Mouse (Mus musculus) ovary, adult 18-20 months (tissue): ENCODE measurements around the gene Lasp1.
A peak's percentile ranks its signal among the peaks of the same experiment; 100 is the strongest.
"Not testable (repeated sequence)": the region's sequence is repeated elsewhere in the genome, so short reads cannot be mapped to it uniquely, and the experiment has no call there.

Experiments used
- DNase-seq: peaks from one replicate; pipeline ENCODE4 v3.0.0; 2022; ENCODE audit warnings: low spot score, mixed read lengths

Gene Lasp1

GRCm38 (mm10) chr11:97829365-97829764 is 30.6 kb downstream of the Lasp1 start:
- DNase-seq, result no peak

DNA sequence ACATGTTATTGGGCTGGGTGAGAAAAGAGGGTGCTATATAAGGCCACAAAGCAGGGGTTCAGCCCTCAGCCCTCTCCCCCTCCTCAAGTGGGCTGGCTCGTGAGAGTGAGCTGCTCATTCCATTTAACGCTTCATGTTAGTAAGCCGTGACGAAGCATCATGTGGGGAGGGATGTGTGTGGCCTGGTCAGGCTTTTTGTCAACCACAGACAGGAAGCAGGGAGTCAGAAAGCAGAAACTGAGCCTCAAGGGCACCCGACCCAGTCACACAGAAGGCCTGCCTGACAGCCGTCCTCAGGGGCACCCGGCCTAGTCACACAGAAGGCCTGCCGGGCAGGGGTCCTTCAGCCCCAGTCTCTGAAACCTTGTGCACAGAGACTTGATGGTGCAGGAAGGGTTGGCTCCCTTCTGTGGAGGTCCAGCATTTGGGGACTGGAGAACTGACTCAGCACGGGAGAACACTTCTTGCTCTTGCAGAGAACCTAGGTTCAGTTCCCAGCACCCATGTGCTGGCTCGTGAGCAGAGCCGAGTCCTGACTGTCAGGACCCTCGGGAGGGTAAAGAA is 31.2 kb downstream of the Lasp1 start:
- no peak for DNase-seq

GRCm38 (mm10) chr11:97830501-97830900 is 31.7 kb downstream of the Lasp1 start:
- no peak for DNase-seq

DNA sequence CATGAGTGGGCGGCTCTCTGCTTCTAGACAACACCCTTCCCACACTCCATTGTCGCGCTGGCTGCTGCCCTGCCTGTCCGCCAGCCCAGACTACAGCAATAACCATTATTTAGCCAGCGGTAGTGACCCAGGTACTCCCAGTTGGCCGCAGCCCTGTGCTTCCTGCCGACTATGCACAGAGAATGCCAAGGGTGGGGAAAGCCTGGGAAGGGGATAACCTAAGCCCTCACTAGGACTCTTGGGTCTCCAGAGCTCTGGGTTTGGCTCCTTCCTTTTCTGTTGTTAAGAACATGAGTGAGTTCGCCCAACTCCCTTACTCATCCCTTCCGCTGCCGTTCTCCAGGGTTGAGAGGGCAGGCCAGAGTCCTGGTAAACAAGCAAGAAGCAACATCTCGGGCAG is 33.2 kb downstream of the Lasp1 start:
- DNase-seq, result no peak

DNA sequence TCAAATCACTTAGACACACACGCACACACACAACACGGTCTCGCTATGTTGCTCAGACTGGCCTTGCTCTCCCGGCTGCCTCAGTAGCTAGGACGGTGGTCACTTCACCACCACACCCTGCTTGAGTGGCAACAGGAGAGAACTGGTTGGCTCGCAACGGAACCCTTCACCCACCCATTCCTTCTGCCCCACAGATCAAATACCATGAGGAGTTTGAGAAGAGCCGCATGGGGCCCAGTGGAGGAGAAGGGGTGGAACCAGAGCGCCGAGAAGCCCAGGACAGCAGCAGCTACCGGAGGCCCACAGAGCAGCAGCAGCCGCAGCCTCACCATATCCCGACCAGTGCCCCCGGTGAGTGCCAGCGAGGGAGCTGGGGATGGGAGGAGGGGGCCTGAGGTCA is 34.6 kb downstream of the Lasp1 start:
- no peak for DNase-seq

- DNase-seq, result no peak
These were observed 37.7 kb downstream of the Lasp1 start for GRCm38 (mm10) chr11:97836541-97836940.

- peak; percentile 51 for DNase-seq
These were observed 38.3 kb downstream of the Lasp1 start for GRCm38 (mm10) chr11:97837051-97837450.

DNA sequence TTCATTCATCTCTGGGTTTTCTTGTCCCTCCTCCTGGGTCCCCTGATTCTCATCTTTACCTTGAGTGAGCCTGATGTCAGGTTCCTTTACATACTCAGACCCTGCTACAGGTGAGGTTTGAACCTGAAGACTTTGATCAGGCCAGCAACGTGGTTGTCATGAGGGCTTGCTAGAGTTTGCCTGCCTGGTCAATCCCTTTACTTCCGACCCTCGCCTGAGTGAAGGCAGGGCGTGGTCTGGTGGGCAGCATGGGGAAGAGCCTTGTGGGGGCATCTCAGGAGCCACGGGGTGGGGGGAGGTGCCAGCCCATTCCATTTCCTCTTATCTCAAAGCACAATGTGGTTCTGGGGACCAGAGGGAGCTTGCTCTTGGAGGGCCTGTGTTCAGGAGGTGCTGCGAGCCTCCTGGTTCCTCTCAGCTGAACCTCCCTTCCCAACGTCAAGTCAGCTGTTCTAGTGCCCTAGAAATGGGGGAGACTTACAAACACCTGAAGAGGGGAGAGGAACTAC is 38.9 kb downstream of the Lasp1 start:
- no peak for DNase-seq

- no peak for DNase-seq
These were observed 40.1 kb downstream of the Lasp1 start for GRCm38 (mm10) chr11:97838779-97839440.

DNA sequence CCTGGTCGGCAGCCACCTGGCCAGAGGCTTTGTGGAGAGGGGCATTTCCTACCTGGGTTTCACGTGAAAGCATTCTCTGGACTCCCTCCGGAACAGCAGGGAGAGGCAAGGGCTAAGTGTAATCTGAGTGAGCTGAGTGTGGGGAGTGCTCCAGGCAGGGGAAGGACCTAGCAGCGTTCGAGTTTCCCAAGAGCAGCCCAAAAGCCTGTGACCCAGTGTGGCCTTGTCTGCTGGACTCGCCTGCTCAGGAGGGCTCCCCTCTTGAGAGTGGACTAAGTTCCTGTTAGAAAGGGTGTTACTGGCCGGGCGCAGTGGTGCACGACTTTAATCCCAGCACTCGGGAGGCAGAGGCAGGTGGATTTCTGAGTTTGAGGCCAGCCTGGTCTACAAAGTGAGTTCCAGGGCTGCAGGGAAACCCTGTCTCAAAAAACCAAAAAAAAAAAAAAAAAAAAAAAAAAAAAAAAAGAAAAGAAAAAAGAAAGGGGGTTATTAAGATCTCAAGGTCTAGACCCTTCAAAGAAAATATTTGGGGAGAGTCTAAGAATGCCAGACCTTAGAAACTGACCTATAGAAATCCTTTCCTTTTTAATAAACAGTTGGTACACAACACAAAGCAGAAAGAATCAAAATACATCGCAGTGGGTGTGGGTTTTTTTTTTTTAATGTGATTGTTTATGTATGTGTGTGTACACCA is 40.8 kb downstream of the Lasp1 start:
- DNase-seq, result no peak

DNA sequence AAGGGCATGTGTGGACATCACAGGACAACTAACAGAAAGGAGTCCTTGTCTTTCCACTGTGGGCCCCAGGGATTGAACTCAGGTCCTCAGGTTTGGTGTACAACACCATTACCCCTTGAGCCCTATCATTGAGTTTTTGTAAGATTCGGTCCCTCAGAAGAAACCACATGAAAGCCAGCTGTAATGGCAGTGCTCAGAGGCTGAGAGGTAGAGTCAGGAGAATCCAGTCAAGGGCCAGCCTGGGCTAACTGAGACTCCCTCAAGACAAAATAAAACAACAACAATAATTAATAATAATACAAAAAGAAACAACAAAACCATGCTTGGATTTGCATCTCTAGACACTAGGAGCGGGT is 41.3 kb downstream of the Lasp1 start:
- no peak for DNase-seq

GRCm38 (mm10) chr11:97840539-97840954 is 41.7 kb downstream of the Lasp1 start, which contains the start of gene B230217C12Rik:
Gene B230217C12Rik, plus strand, starts transcription at chr11:97840780.
- DNase-seq, result no peak

DNA sequence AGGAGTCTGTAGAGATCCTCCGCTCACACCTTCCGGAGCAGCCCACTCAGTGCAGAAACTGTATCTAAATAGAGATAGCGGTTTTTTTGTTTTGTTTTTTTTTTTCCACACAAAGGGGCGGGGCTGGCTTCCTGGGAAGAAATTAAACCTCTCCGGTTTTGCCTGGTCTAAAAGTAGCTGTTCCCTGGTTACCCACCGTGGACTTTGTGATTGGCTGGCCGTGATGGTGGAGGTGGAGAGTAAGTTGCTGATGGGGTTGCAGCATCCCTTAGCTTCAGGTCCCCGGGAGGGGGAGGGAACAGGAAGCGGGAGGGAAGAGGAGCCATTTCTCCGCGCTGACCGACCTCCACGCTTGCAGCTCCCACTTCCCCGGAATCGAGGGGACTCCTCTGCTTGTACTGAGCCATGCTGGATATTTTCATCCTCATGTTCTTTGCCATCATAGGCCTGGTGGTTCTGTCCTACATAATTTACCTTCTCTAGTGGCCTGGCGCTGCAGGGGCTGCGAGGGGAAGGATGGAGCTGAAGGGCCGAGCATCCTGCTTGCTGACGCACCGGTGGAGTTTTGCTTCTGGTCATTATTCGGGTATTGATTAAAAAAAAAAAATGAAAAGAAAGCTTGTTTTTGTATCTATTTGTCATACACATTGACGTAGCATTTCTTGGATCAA is 42.3 kb downstream of the Lasp1 start:
- peak; percentile 73 for DNase-seq

GRCm38 (mm10) chr11:97842001-97842400 is 43.2 kb downstream of the Lasp1 start:
- DNase-seq, result no peak

- DNase-seq, result peak; percentile 53
These were observed 51.6 kb downstream of the Lasp1 start for GRCm38 (mm10) chr11:97850367-97850766.

DNA sequence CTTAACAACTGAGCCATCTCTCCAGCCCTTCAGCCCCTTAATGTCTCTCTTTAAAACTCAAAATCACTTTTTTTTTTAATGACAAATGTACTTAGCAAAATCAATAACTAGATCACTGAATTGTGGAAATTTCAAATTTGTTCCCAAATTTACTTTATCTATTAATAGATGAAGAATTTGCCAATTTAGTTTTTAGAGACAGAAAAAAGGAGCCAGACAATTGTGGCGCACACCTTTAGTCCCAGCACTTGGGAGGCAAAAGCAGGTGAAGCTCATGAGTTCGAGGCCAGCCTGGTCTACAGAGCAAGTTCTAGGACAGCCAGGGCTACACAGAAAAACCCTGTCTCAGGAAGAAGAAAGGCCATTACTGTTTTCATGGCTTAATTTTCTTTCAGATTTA is 52.8 kb downstream of the Lasp1 start:
- DNase-seq, result no peak

DNA sequence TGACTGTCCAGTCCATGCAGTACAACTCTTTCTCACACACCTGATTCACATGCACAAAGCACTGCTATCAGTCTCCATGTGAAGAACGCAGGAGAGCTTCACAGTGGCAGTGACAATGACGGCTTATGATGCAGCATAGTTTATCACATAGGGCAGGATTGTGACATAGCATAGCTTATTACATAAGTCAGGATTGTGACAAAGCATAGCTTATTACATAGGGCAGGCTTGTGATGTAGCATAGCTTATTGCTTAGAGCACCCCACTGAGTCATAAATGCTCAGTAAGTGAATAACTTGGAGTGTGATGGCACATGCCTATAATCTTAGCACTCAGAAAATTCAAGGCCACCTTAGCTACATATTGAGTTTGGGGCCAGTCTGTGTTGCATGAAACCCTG is 56.7 kb downstream of the Lasp1 start:
- DNase-seq, result no peak

DNA sequence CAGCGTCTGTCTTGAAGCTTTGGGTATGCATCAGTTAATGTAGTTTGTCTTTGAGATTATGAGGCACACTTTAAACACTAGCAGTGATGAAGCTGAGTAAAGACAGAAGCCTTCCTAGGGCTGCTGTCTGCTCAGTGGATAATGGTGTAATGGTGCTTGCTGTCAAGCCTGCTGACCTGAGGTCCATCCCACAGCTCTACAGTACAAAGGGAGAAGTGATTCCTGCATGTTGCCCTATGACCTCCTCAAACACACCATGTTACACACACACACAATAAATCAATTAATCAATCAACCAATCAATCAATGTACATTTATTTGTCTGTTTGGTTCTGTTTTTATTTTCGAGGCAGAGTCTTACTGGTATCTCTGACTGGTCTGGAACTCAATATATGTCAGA is 63.3 kb downstream of the Lasp1 start:
- DNase-seq, result no peak

DNA sequence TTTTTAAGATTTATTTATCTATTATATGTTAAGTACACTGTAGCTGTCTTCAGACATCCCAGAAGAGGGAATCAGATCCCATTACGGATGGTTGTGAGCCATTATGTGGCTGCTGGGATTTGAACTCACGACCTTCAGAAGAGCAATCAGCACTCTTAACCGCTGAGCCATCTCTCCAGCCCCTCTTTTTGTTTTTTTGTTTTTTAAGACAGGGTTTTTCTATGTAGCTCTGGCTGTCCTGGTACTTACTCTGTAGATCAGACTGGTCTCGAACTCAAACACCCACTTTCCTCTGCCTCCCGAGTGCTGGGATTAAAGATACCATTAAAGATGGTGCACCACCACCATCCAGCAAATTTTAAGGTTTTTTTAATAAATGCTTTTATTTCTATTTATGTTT is 66.6 kb downstream of the Lasp1 start:
- no peak for DNase-seq

GRCm38 (mm10) chr11:97866091-97866888 is 67.5 kb downstream of the Lasp1 start:
- no peak for DNase-seq

- no peak for DNase-seq
These were observed 68.8 kb downstream of the Lasp1 start for GRCm38 (mm10) chr11:97867591-97867990.

DNA sequence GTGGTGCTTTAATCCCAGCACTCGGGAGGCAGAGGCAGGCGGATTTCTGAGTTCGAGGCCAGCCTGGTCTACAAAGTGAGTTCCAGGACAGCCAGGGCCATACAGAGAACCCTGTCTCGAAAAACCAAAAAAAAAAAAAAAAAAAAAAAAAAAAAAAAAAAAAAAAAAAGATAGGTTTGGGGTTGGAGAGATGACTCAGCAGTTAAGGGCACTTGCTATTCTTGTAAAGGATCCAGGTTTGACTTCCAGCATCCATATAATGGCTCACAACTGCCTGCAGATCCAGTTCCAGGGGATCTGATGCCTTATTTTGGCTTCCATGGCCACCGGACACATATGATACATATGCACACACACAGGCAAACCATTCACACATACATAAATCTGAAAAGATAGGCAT is 73.6 kb downstream of the Lasp1 start:
- DNase-seq, result not testable (repeated sequence)
